Mouse (Mus musculus) inflammation-experienced regulatory T-cells, adult 16 weeks (primary cell): ENCODE measurements around the gene Ripply3. TPM values are rescaled to one million over a fixed set of nuclear protein-coding genes. Genes with fewer than 3 reads are reported as not detected.

Source experiments
- polyA plus RNA-seq: library from polyadenylated mRNA; unstranded; fragments of 100-300 nt; shearing (Covaris generic); gene quantifications from one replicate; pipeline ENCODE4 v1.2.1, GENCODE M21; 2017

Ripply3 gene
- polyA plus RNA-seq: 1.1 TPM

GRCm38 (mm10) chr16:94327781-94328711, at the start of gene Ripply3:
Gene Ripply3, plus strand, starts transcription at chr16:94328420.

DNA sequence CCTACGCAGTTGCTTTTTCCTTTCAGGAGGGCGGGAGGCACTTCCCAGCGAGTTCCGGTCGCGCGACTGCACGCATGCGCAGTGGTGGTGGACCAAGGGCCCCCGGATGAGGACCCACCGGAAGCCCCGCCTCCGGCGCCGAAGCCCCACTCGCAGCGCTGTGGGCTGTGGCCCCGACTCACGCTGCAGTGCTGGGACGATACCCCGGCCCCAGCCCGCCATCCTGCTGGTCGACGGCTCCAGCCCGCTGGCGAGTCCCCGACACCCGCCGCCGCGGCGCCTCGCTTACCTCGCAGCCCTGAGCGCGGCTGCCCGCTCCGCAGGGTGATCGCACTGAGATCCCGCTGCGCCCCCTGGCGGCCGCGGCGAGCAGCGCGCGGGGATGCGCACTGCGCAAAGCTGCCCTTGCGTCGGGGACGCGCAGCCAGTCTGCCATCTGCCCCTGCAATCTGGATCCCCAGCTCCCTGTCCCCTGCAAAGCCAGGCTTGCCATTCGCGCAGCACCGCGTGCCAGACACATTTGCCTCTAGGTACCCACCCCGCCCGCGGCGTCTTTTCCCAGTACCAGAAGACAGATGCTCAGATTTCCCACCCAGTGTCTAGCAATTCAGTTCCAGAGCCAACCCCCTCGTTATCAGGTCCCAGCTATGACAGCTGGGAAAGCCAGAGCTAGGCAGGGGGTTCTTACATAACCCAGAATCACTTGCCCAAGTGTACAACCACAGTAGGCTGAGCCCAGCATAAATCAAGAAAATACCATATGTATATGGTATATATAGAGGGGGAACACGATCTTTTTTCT, 14.8 kb upstream of the Ripply3 start, which contains the start of gene Hlcs:
Hlcs (minus strand) TSS at position 343 of the 802 bp plus-strand sequence.

DNA sequence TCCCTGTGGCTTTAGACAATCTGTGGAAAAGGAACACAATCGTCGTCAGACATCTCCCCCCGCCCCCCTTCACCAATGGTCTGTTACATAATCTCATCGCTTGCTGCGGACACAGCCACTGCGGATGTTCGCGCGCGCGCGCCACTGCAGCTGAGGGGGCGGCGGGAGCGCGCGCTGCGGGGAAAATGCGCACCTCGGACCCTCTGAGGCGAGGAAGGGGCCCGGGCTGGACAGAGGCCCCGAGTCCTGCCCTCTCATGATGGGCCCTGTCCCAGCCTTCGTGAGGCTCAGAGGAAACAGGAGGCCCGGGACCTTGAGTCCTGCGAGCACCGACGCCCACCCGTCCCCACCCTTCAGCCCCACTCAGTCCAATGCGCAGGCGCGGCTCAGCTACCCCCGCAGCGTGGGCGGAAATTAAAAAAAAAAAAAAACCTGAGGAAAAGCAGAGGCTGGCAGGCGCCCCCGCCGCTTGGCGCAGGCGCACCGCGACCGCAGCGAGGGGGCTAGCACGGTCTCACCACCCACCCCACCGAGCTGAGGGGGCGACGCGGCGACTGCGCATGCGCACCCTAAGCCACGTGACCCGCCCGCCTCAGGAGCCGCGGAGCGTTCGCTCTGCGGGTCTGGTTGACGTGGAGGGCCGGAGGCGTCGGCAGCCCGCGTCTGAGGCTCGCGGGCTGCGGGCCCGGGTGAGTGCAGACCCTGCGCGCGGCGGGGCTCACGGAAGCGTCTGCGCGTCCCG, 42.1 kb downstream of the Ripply3 start, which contains the start of gene Ttc3:
Ttc3 (plus strand) TSS at position 446 of the 742 bp plus-strand sequence.

DNA sequence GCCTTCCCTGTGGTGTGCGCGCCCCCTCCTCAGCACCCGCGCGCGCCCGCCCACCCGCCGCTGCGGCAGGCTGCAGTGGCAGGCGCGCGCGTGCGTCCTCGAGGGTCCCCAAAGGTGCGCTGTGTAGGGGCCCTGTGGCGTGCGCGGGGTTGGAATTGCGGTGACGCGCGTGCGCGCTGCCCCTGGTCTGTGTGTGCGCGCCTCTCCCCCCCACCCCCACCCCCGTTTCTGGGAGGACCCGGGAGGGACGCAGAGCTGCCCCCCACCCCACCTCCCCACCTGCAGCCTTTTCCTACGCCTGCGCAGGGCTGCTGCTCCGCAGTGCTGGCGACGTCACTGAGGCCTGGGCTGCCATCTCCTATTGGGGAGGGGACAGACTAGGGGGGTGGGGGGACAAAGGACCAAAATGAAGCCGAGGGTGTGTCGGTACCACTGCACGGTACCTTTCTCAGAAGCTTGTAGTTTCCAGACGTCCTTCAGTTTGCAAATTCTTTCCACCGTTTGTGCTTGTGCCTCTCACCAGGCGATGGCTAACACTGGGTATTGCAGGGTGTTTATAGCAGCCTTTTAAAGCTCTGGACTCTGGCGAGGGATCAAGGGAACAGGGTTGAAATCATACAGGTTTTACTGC, 43.2 kb downstream of the Ripply3 start, which contains the start of gene Pigp:
Pigp (minus strand) TSS at position 542 of the 631 bp plus-strand sequence.

Other genes starting within 250 kb of the Ripply3 start
- gene Sim2, start 243.5 kb upstream of the Ripply3 start, polyA plus RNA-seq: not detected
- 8.7 TPM for gene Hlcs, start 14.8 kb upstream of the Ripply3 start, polyA plus RNA-seq
- 86.2 TPM for gene Ttc3, start 42.2 kb downstream of the Ripply3 start, polyA plus RNA-seq
- gene Pigp, start 43.4 kb downstream of the Ripply3 start, polyA plus RNA-seq: 101 TPM
- gene Vps26c, start 198.4 kb downstream of the Ripply3 start, polyA plus RNA-seq: 96.0 TPM
- gene Dyrk1a, start 241.6 kb downstream of the Ripply3 start, polyA plus RNA-seq: 8.6 TPM